Mouse (Mus musculus): ENCODE results near the gene Plbd1.

DNA sequence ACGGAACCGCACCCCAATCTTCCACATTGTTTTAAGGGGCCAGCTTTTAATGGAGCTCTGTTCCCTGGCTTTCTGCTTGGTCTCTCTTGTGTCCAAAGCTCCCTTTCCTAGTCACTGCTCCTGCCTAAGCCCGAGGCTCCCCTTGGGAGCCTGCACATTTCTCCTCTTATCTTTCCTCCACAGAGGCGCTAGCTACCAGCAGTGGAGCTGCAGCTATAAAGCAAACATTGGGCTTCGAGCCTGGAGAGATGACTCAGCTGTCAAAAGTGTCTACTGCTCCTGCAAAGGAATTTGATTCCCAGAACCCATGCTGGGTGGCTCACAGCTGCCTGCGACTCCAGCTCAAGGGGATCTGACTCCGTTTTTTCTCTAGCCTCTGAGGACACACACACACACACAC lies 10.7 kb upstream of the Plbd1 start:
- TF ChIP-seq FLI1 (IDR thresholded peaks at IDR 0.05; ENCODE audit: low read length), result no peak
- TF ChIP-seq GATA1 (IDR thresholded peaks at IDR 0.05; ENCODE audit: borderline replicate concordance, low read length), result no peak

Data from megakaryocyte, embryonic 14.5 days (primary cell).